Mouse (Mus musculus) limb, embryonic 15.5 days (tissue): Measurements from ENCODE around the gene Lgals2. TPM values are rescaled to one million over a fixed set of nuclear protein-coding genes. Genes with fewer than 3 reads are reported as not detected.
"Not testable (repeated sequence)": the region's sequence is repeated elsewhere in the genome, so short reads cannot be mapped to it uniquely, and the experiment has no call there.

ENCODE experiments used
- ATAC-seq: fragments of 200-750 bp; cut with Nextera tagmentation; 2 replicates; pipeline ENCODE4 v1.8.0; 2017; ENCODE audit warnings: low read depth, moderate TSS enrichment; ENCODE audit not compliant: insufficient number of reproducible peaks, low FRiP score, low TSS enrichment
- H3K27ac ChIP-seq: fragments of 300-500 bp; sonication (generic); 2 replicates; pipeline ENCODE4 v1.5.1; 2015; ENCODE audit warnings: moderate library complexity, mild to moderate bottlenecking, inconsistent platforms
- H3K27me3 ChIP-seq: fragments of 300-500 bp; sonication (generic); 2 replicates; pipeline ENCODE4 v1.6.1; 2015; ENCODE audit warnings: inconsistent platforms
- H3K36me3 ChIP-seq: fragments of 300-500 bp; sonication (generic); 2 replicates; pipeline ENCODE4 v1.6.1; 2015; ENCODE audit warnings: inconsistent platforms
- H3K4me1 ChIP-seq: fragments of 300-500 bp; sonication (generic); 2 replicates; pipeline ENCODE4 v1.6.1; 2015; ENCODE audit warnings: inconsistent platforms
- H3K4me2 ChIP-seq: fragments of 300-500 bp; sonication (generic); 2 replicates; pipeline ENCODE4 v1.6.1; 2015; ENCODE audit warnings: mild to moderate bottlenecking, inconsistent platforms
- H3K4me3 ChIP-seq: fragments of 300-500 bp; sonication (generic); 2 replicates; pipeline ENCODE4 v1.5.1; 2015; ENCODE audit warnings: mild to moderate bottlenecking, inconsistent platforms
- H3K9ac ChIP-seq: fragments of 300-500 bp; sonication (generic); 2 replicates; pipeline ENCODE4 v1.6.1; 2015; ENCODE audit warnings: inconsistent platforms
- H3K9me3 ChIP-seq: fragments of 300-500 bp; sonication (generic); 2 replicates; pipeline ENCODE4 v1.6.1; 2016; ENCODE audit warnings: inconsistent platforms
- WGBS: fragments of 180-500 bp; shearing (Covaris S2); methylation state at CpG from one replicate; pipeline ENCODE4 v1.1.7; 2015; 5-methylcytosine and 5-hydroxymethylcytosine counted together
- polyA plus RNA-seq: library from polyadenylated mRNA; unstranded; fragments of >200 nt; fragmentation: Nextera tagmentation; extraction: Ambion mirVana; gene quantifications from 2 replicates; pipeline ENCODE4 v1.2.1, GENCODE M21; 2015

Lgals2 gene
- polyA plus RNA-seq, 1 experiment from 2014 or later: 0.73 TPM

DNA sequence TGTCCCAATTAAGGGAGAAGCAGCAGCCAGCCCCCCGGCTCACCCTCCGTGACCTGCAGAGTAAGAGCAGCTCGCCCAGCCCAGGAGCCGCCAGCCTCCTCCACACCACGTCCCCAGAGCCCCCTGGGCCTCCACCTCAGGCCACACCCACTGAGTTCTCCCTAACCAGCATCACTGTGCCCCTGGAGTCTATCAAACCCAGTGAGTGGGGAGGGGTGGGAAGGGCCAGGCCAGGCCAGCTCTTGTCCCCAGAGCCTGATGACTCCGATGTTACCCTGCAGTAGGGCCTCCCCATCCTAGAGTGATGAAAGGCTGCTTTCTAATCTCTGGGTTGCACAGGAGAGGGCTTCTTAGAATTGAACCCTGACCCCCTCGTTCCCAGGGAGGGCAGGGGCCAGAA lies 37.1 kb upstream of the Lgals2 start:
- no peak overlapping the region for H3K4me2 ChIP-seq
- H3K4me3 ChIP-seq: no peak overlapping the region
- peaks cover 53% of the 10 kb centered on the region for H3K4me1 ChIP-seq
- H3K36me3 ChIP-seq: peaks cover 71% of the 10 kb centered on the region
- H3K9ac ChIP-seq: no peak overlapping the region
- H3K27ac ChIP-seq: no peak overlapping the region
- no peak for ATAC-seq
- 54% methylated on average over 7 of the region's 7 CpGs for WGBS
- no peaks in the 10 kb centered on the region for H3K9me3 ChIP-seq
- H3K27me3 ChIP-seq: no peaks in the 10 kb centered on the region

DNA sequence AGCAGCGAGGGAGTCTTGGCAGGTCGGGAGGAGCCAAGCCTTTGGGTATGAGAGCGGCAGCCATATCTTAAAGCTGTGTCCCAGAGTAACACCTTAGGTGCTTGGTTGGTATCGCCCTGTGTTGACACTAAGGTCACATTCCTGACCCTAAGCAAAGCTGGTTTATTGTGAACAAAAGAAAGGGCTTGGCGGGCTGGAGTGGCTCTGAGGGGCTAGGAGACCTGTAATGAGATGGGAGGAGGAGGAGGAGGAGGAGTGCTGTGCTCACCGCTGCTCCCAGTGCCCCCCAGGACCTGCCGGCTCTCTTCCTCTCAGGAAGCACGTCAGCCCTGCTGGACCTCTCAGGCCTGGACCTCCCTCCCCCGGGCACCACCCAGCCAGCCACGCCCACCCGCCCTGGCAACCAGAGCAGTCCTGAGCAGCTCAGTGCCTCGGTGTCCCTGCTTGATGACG lies 34.1 kb upstream of the Lgals2 start:
- H3K4me1 ChIP-seq: peaks cover 26% of the 10 kb centered on the region
- H3K4me3 ChIP-seq: no peak overlapping the region
- no peak overlapping the region for H3K9ac ChIP-seq
- peaks cover 92% of the 10 kb centered on the region for H3K36me3 ChIP-seq
- no peaks in the 10 kb centered on the region for H3K27me3 ChIP-seq
- H3K9me3 ChIP-seq: no peaks in the 10 kb centered on the region
- H3K4me2 ChIP-seq: no peak overlapping the region
- no peak for ATAC-seq
- no peak overlapping the region for H3K27ac ChIP-seq
- 38% methylated on average over 13 of the region's 13 CpGs for WGBS

DNA sequence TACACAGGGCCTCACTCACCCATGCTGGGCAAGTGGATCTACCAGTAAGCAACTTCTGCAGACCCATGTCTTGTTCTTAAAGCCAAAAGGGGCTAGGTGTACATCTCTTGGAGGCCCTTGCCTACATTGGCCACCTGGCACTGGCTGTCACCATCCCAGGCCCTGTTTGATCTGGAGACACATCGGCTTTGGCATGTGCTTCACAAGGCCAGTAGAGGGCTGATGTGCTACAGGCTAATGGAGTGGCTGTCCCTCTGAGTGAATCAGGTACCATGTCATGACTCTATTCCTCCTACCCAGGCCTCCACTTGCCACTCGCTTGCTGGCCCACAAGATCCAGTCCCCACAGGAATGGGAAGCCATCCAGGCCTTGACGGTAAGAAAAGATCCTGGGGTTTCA lies 26.5 kb upstream of the Lgals2 start:
- Histone ChIP-seq H3K4me3 (no peak overlapping the region), H3K9me3 (no peaks in the 10 kb centered on the region), H3K4me2 (no peak overlapping the region), H3K4me1 (peaks cover 23% of the 10 kb centered on the region), H3K27me3 (no peaks in the 10 kb centered on the region), H3K9ac (no peak overlapping the region), H3K36me3 (peaks cover 68% of the 10 kb centered on the region), H3K27ac (no peak overlapping the region)
- ATAC-seq: no peak
- WGBS: 86% methylated on average over 3 of the region's 3 CpGs

DNA sequence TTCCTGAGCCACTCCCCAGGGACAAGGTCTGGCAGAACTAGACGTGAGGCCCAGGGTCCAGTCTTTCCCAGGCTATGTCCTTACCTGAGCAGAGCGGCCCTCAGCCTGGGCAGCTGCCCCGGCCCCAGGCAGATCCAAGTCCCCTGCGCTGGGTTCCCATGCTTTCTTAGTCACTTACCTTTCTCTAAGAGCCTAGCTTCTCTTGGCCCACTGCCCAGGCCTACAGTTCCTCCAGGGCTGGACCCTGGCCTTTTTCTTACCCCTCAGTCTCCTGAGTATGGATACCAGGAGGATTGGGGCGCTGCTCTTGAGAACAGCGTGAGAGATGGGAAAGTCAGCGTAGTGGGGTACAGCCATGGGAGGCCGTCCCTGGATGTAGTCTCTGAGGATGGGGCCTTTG lies 25.1 kb upstream of the Lgals2 start:
- H3K27me3 ChIP-seq: no peaks in the 10 kb centered on the region
- peaks cover 54% of the 10 kb centered on the region for H3K36me3 ChIP-seq
- 90% methylated on average over 8 of the region's 8 CpGs for WGBS
- H3K9me3 ChIP-seq: no peaks in the 10 kb centered on the region
- H3K4me2 ChIP-seq: no peak overlapping the region
- H3K27ac ChIP-seq: no peak overlapping the region
- ATAC-seq: no peak
- H3K4me3 ChIP-seq: no peak overlapping the region
- no peak overlapping the region for H3K9ac ChIP-seq
- H3K4me1 ChIP-seq: peaks cover 34% of the 10 kb centered on the region

DNA sequence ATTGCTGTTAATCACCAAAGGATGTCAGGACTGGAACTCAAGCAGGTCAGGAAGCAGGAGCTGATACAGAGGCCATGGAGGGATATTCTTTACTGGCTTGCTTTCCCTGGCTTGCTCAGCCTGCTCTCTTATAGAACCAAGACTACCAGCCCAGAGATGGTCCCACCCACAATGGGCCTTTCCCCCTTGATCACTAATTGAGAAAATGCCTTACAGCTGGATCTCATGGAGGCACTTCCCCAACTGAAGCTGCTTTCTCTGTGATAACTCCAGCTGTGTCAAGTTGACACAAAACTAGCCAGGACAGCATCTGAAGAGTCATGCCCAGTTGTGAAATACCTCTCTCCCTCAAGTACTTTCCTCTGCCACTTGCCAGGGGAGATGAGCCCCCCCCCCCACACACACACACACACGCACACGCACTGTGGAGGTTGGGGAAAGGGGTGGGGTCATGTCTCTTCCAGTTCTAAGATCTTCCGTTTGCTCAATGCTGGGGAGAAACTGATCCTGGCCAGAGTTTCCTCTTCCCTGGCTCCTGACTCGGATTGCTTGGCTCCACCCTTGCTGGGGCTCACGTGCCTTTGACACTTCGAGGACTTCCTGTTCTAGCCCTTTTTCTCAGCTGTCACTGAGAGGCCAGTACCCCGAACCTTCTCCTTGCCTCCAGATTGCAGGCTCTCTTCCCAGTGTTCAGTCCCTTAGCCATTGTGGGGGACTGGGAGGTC lies 23.6 kb upstream of the Lgals2 start:
- H3K4me3 ChIP-seq, H3K9me3 ChIP-seq, H3K27me3 ChIP-seq, ATAC-seq, H3K9ac ChIP-seq: not testable (repeated sequence)
- H3K4me1 ChIP-seq: peaks cover 41% of the 10 kb centered on the region
- WGBS: 21% methylated on average over 7 of the region's 7 CpGs
- H3K36me3 ChIP-seq: peaks cover 41% of the 10 kb centered on the region
- H3K4me2 ChIP-seq: peak overlapping the region; percentile 10; the same call in 1 of the 2 replicates
- H3K27ac ChIP-seq: peak overlapping the region; percentile 75

DNA sequence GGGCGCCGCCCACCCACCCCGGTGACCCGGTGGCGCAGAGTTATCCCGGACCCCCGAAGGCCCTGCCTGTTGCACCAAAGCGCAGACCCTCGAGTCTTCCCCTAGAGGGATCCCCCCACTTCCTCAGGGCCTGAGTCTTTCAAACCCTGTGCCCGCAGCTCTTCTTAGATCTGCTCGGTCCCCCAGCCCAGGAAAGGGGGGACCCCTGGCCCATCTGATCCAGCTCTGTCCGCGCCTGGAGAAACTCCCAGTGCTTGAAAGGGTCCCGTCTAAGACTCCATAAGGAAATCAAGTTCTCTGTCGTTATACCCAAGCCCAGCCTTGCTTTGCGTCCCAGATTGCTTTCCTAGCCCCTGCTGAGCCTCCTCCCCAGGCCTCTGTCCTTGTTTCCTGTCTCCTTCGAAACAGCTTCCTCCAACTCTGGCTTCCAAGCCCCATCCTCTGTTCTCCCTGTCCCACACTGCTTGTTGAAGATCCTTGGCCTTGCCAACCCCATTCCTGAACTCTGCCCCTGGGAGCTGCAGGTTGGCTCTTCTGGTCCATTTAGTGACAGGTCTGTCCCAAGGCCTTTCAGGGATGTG lies 22.6 kb upstream of the Lgals2 start:
- peak overlapping the region; percentile 76 for H3K9ac ChIP-seq
- under 1% methylated on average over 17 of the region's 17 CpGs for WGBS
- H3K9me3 ChIP-seq: no peaks in the 10 kb centered on the region
- peaks cover 41% of the 10 kb centered on the region for H3K4me1 ChIP-seq
- H3K36me3 ChIP-seq: peaks cover 30% of the 10 kb centered on the region
- H3K27me3 ChIP-seq: no peaks in the 10 kb centered on the region
- peak overlapping the region; percentile 73 for H3K4me3 ChIP-seq
- H3K27ac ChIP-seq: peak overlapping the region; percentile 100
- ATAC-seq: no peak
- peak overlapping the region; percentile 68 for H3K4me2 ChIP-seq

DNA sequence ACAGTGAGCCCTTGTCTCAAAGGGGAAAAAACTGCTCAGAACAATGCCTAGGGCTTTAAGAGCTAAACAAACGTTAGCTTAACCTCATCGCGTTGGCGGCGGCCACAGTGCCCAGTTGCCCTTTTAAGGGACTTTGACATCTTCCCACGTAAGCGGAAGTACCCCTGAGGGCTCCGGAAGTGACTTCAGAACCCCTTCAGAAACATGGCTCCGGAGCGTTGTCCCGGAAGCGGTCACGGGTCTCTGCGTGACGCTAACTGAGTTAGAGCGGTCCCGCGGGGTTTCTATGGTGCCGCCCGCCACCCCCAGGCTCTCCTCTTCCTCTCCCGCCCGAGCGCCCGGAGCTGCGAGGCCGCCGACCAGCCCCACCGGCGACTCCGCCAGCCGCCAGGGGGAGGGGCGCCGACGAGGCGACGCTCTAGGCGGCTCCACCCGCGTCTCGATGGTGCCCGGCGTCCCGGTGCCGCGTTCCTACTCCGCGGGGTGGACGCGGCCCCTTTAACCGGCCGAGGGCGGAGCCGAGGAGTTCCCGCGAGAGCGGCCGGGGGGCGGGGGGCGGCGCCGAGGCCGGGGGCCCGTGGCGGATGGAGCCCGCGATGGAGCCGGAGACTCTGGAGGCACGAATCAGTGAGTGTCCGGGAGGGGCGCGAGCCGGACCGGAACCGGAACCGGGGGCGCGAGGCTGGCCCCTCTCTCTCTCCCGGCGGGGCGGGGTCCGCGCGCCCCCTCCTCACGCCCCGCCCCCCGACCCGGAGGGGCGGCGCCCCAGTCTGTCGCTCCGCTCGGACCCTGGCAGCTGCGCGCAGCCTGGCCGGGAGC lies 21.9 kb upstream of the Lgals2 start, which contains the start of gene Gga1:
Gene Gga1 (plus strand): TSS at position 200 of the 819 bp plus-strand sequence.
- Histone ChIP-seq H3K4me2 (peak within 1 kb of the TSS; percentile 68), H3K4me1 (peaks cover 41% of the 10 kb centered on the region), H3K4me3 (peak within 1 kb of the TSS; percentile 73), H3K9me3 (no peaks in the 10 kb centered on the region), H3K9ac (peak within 1 kb of the TSS; percentile 76), H3K27me3 (no peaks in the 10 kb centered on the region), H3K36me3 (peaks cover 24% of the 10 kb centered on the region), H3K27ac (peak within 1 kb of the TSS; percentile 100)
- ATAC-seq: peak; percentile 87
- under 1% methylated on average over 81 of the region's 95 CpGs for WGBS

DNA sequence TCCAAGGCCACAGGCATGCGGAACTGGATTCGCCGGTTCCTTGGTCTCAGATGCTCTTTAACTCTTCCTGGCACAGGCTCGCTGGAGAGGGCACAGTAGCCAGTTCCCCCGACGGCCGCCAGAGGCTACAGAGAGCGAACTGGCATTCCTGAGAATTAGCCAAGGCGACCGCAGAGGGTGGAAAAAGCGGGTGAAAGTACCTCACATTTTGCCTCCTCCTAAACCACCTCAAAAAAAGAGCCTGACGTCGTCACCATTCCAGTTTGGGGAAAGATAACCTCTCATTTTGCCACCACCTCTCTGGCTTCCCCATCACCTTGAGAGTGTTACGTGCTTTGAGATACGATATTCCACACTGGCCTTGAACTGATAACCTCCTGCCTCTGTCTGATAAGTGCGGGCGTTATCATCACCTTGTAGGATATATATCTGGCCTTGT lies 20.9 kb upstream of the Lgals2 start:
- Histone ChIP-seq H3K4me3 (peak overlapping the region; percentile 73), H3K4me1 (peaks cover 41% of the 10 kb centered on the region), H3K4me2 (peak overlapping the region; percentile 68), H3K36me3 (peaks cover 15% of the 10 kb centered on the region), H3K9me3 (no peaks in the 10 kb centered on the region), H3K27me3 (no peaks in the 10 kb centered on the region), H3K27ac (peak overlapping the region; percentile 100), H3K9ac (peak overlapping the region; percentile 76)
- ATAC-seq: no peak
- WGBS: 2% methylated on average over 17 of the region's 17 CpGs

DNA sequence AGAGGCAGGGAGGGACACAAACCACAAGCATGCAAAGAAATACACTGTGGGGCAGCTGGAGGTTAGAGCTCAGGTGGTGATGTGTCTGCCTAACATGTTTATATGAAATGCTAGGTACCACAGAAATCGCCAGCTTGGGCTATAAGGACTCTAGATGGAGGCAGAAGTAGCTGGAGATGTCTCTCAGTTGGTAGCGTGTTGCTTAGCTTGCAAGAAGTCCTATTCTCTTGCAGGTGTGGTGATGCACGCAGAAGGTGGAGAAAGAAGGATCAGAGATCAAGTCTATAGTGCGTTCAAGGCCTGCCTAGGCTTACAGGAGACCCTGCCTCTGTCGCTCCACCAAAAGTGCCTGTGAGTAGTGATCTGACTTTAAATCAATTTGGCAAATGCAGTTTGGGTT lies 20.2 kb upstream of the Lgals2 start:
- Histone ChIP-seq H3K4me3 (no peak overlapping the region), H3K9ac (no peak overlapping the region), H3K36me3 (peaks cover 7% of the 10 kb centered on the region), H3K9me3 (no peaks in the 10 kb centered on the region), H3K27ac (peak overlapping the region; percentile 100), H3K4me1 (peaks cover 41% of the 10 kb centered on the region), H3K27me3 (no peaks in the 10 kb centered on the region), H3K4me2 (peak overlapping the region; percentile 68; the same call in 1 of the 2 replicates)
- no peak for ATAC-seq
- 64% methylated on average over 5 of the region's 5 CpGs for WGBS

DNA sequence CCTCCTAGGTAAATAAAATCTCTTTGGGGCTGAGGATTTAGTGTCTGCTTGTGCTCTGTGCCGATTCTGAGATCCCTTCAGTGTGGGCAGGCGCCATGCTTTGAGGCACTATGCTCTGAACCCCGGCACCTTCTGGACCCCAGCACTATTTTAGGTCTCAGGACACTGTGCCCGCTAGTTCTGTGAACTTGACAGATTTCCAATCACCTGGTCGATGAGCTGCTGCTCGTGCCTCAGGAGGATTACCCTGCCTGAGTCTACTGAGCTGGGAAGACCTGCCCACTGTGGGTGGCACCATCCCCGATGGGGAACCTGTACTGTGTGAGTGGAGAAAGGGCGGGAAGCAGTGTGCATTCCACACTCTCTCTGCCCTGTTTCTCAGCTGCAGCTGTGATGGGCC lies 19.7 kb upstream of the Lgals2 start:
- H3K36me3 ChIP-seq: peaks cover 2% of the 10 kb centered on the region
- no peak for ATAC-seq
- H3K27ac ChIP-seq: peak overlapping the region; percentile 100
- H3K4me2 ChIP-seq: no peak overlapping the region
- no peaks in the 10 kb centered on the region for H3K9me3 ChIP-seq
- H3K4me1 ChIP-seq: peaks cover 35% of the 10 kb centered on the region
- no peaks in the 10 kb centered on the region for H3K27me3 ChIP-seq
- no peak overlapping the region for H3K9ac ChIP-seq
- WGBS: 74% methylated on average over 8 of the region's 8 CpGs
- H3K4me3 ChIP-seq: no peak overlapping the region

DNA sequence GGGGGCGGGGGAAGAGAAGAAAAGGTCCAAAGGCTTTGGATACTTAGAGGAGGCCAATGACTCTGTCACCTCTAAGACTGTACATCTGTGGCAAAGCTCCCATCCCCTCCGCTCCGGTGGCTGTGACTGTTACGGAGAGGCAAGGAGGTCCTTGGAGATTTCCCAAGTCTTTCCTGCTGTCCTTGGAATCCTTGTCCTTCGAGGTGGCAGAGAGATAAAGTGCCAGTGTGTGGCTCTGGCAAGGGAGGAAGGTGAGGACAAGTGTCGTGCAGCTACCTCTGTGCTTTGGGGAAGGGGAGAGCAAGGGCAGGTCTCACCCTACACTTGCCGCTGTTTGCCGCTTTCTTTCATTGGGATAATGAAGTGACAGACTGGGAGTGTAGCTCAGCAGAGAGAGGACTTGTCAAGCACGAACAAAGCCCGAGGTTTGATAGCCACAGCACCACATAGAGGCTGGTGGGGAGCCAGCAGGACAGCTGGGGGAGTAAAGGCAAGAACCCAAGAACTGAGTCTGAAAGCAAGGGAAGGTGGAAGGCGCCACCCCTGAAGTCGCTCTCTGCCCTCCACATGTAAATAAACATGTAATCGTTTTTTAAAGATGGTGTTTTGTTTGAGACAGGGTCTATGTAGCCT lies 18.6 kb upstream of the Lgals2 start:
- Histone ChIP-seq H3K36me3 (no peaks in the 10 kb centered on the region), H3K4me1 (peaks cover 26% of the 10 kb centered on the region), H3K9ac (no peak overlapping the region), H3K27ac (no peak overlapping the region), H3K9me3 (no peaks in the 10 kb centered on the region), H3K4me2 (no peak overlapping the region), H3K27me3 (no peaks in the 10 kb centered on the region), H3K4me3 (no peak overlapping the region)
- 62% methylated on average over 13 of the region's 13 CpGs for WGBS
- no peak for ATAC-seq
